Mouse (Mus musculus): ENCODE data around the gene 4930486L24Rik.
"Not testable (repeated sequence)": the region's sequence is repeated elsewhere in the genome, so short reads cannot be mapped to it uniquely, and the experiment has no call there.

4930486L24Rik gene

DNA sequence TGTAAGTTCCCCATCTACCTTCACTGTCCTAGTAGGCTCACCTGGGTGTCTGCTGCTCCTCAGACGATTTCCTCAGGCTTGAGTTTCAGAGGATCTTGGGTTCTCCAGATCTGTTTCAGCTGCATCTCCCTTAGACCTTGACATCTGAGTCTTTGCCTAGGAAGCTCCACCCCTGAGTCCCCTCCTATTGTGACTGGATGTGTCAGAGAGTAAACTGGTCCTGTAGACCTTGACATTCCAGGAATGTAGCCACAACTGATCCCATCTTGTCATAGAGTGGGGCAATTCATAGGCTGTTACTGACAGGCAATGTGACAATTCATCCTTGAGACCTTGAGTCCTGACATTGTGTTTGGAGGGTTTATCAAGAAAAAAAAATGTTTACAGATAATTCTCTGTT lies at the start of gene 4930486L24Rik:
TSS of gene 4930486L24Rik (minus strand) at position 195 of the 400 bp plus-strand sequence.
- in situ Hi-C loops (cut with MboI, MseI) = no loop called here

DNA sequence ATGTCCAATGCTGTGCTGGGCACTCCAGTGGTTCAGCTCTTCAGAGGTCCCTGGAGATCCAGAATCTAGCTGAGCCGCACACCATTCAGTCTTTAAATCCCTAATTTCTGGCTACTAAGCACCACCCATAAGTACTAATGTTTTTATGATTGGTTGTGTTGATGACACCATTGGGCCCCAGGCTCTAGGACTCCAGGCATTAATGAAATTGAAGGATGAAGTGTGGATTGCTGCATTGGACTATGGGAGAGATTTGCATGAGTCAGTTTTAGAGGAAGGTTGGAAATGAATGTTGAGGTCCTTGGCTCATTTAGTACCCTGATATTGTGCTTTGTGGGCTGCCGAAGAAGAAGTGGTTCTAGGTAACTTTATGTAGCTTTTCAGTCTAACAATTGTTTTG lies 40.5 kb upstream of the 4930486L24Rik start, which contains the start of gene Tpbpb:
TSS of gene Tpbpb (minus strand) at position 101 of the 400 bp plus-strand sequence.
- in situ Hi-C loops (cut with MboI, MseI) = not testable (repeated sequence)

DNA sequence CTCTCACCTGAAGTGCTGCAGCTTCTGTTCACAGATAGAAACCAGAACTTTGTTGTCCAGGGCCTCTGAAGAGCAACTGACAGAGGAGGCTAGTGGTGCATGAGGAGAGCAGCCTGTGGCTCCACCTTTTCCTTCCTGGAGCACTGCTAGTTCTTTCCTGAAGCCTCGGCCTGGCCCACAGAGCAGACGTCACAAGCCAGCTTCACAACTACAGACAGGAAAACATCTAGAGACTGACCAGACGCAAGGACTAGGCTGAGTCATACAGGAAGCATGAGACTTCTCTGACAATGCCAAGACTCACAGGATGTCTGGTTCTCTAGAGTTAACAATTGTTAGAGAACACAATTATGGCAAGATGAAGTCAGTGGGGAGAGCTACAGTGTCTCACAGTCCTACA lies 33.1 kb upstream of the 4930486L24Rik start, which contains the start of gene Ctla2b:
TSS of gene Ctla2b (minus strand) at position 120 of the 400 bp plus-strand sequence.
- in situ Hi-C loops (cut with MboI, MseI) = no loop called here

- in situ Hi-C loops (cut with MboI, MseI) = not testable (repeated sequence)
Measured at GRCm38 (mm10) chr13:60896794-60897193, 32.5 kb upstream of the 4930486L24Rik start, which contains the start of gene Gm49392. TSS of gene Gm49392 (minus strand) at chr13:60896894.

DNA sequence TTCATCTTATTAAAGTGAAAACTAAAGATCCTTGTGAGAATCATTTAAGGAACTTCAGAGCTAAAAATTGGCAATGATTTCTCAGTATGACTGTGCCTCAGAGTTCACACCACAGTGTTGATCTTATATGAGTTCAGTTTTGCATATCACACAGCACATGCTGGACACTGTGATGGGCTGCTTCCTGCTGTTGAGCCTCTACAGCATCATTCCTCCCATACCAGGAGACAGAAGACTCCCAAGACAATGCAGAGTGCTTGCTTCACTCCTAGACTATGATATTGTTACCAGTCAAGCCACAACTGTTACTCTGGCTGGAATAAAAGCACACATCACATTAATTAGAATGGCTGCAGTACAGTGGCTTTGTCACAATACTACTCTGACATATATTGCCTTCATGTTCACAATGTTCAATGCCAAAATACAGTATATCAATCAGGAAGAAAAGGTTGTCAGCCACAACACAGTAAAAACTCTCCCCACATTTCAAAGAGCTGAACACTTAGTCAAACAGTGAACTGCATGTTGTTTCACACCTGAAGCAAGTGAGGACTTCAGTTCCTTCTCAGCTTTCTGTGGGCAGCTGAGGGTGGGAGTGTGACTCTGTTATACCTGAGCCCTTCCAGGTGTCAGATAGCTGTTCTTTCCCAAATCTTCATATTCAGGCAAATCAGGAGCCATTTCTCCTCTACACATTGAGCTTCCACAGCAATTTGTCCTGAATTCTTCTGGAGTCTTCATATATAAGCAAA lies 31.3 kb upstream of the 4930486L24Rik start:
- in situ Hi-C loops (cut with MboI, MseI) = no loop called here

- in situ Hi-C loops (cut with MboI, MseI) = no loop called here
Measured at GRCm38 (mm10) chr13:60892301-60892700, 28.0 kb upstream of the 4930486L24Rik start.

- in situ Hi-C loops (cut with MboI, MseI) = no loop called here
Measured at GRCm38 (mm10) chr13:60848241-60849120, 15.8 kb downstream of the 4930486L24Rik start.

DNA sequence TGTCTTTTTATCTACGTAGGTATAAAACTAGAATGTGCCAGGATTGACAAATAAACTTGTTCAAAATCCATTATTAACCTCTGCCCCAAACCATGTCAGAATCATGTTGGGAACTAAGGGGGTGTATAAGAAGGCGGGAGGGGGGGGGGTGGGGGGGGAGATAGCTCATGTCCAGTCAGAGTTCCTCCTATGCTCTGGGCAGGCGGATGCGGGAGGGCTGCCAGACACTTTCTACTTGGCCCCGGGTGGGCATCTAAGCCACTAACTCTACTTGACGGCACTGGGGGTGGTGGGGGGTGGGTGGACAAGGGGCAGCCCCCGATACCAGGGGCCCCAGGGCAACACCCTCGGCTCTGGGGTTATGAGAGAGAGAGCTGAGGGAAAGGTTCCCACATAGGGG lies 21.1 kb downstream of the 4930486L24Rik start:
- in situ Hi-C loops (cut with MboI, MseI) = no loop called here

DNA sequence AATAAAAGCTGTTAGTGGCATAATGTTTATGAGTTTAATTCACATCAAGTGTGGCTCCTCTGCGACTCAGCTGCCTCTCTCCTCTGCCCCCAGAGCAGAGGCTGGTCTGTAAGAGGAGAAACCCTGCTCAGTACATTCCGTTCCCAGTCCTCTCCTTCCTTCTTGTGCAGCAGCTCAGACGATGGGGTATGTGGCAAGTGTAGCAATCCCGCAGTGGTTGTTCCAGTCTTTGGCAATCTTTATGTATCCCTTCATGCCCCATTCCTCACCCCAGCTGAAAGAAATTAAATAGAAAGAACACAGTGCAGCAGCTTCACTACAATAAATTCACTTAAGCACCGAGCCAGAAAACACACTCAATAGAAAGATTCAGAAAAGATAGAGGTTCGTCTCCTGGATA lies 21.6 kb downstream of the 4930486L24Rik start:
- in situ Hi-C loops (cut with MboI, MseI) = no loop called here

DNA sequence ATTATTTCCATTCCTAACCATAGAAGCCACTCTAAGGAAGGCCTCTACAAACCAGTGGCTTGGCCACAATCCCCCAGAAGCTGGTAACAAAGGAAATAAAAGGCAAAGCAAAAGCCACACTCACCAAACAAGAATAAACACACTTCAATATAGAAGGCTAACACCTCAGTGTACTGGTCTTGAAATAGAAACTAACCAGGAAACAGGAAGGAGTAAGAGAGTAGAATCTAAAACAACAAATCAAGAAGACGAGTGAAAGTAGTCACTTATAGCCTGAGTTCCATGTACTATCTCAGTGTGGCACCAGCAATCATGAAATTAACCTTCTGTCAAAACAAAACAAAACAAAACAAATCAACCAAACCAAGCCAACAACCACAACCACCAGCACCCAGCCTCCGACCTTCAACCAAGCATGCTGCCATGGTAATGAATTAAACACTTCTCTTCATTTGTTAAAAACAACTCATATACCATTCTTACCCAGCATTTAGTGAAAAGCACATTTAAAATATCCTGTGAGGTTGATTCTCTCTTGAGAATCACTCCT lies 24.8 kb downstream of the 4930486L24Rik start:
- in situ Hi-C loops (cut with MboI, MseI) = no loop called here

- in situ Hi-C loops (cut with MboI, MseI) = no loop called here
Measured at GRCm38 (mm10) chr13:60826052-60826451, 38.2 kb downstream of the 4930486L24Rik start.

GRCm38 (mm10) chr13:60820486-60821175 lies 43.6 kb downstream of the 4930486L24Rik start:
- in situ Hi-C loops (cut with MboI, MseI) = no loop called here

- in situ Hi-C loops (cut with MboI, MseI) = no loop called here
Measured at GRCm38 (mm10) chr13:60819469-60819868, 44.8 kb downstream of the 4930486L24Rik start.

DNA sequence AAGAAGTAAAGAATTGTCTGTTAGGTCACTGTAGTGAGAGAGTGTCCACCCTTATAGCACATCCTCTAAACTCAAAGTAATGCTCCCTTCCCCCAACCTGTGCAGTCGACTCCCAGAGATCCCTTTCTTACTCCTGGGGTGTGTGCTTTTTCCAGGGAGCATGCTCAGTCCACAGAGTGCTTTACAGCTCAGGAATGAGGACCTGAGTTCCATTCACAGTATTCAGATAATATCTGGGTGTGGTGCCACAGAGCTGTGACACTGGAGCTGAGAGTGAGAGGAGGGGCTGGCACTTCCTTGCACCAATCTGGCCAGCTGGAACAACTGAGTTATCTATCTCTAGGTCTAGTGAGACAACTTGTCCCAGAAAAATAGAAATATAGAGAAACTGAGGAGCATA lies 50.6 kb downstream of the 4930486L24Rik start:
- in situ Hi-C loops (cut with MboI, MseI) = no loop called here

DNA sequence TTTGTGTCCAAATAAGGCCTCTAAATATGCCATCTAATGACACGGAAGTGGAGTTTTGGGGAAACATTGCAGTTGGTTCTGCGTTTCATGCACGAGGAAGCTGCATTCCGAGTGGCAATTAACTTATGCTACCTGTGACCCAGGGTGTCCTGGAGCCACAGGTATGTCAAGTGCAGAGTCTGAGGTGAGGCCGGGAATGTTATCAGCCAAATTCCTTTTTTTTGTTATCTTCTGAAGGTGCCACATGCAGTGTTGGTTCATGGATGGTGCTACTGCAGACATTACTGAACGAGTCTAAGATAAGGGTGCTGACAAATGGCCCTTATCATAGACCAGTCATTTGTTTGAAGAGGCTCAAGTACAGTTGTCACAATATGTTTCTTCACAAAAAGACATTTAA lies 51.5 kb downstream of the 4930486L24Rik start:
- in situ Hi-C loops (cut with MboI, MseI) = no loop called here

DNA sequence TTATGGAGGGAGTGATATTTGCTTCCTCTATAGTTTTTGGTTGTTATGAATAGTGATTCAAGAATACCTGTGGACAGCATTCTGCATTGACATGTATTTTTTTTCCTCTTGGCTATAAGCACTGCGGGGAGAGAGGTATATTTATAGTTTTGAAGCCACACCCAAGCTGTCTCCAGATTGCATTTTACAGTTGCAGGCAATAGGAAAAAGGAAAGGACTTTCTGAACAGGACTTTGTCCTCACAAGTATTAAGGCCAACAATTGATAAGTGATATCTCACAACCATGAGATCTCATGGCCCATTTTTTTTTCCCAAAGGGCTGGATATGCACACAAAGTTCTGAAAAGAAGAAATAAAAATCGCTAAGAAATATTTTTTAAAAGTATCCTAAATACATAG lies 54.6 kb downstream of the 4930486L24Rik start:
- in situ Hi-C loops (cut with MboI, MseI) = no loop called here

- in situ Hi-C loops (cut with MboI, MseI) = no loop called here
Measured at GRCm38 (mm10) chr13:60802749-60803148, 61.5 kb downstream of the 4930486L24Rik start, which contains the start of gene Ctsll3. TSS of gene Ctsll3 (minus strand) at chr13:60802849.

Measured in T-helper 1 cell (primary cell).